In the genomic region with DNA sequence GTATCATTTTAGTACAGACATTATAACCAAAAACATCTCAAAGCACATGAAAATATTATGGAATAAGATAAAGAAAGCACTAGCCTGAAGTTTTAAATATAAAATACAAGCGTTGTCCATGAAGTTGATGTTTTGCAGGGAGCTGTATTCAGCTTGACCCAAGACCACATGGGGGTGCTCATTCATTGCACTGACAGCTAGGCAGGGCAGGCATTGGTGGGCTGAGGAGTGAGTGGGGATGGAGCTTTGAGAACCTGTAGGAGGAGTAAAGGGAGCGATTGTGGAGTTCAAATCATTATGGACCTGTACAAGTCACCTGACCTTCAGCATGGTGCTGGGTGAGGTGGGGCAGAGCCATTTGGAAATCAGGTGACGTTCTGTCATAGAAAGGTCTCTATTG, we compare ENCODE assay signal across 10 mouse cellular contexts. TPM values are rescaled to one million over a fixed set of nuclear protein-coding genes. Genes with fewer than 3 reads are reported as not detected.
A peak's percentile ranks its signal among the peaks of the same experiment; 100 is the strongest.
DNase-seq lines count a peak whose midpoint lies in the region; ATAC-seq and TF ChIP-seq lines count a peak whose summit lies in the region.
"Had no signal": no experiment of that assay in that cellular context is flagged by ENCODE, and none has a peak within 500 bp of the region (broad histone marks: within the 10 kb centered on the region; RNA-seq: fewer than 3 reads in every experiment).

No protein-coding gene starts in this region.

- peak; percentile 53 for TF ChIP-seq CTCF in Patski (IDR thresholded peaks at IDR 0.05)
- peak; percentile 80 for TF ChIP-seq CTCF in forebrain, postnatal 0 days (IDR thresholded peaks at IDR 0.05; ENCODE audit: low read depth)

- H3K4me2 ChIP-seq in forebrain, postnatal 0 days (ENCODE audit: low read depth), result peak overlapping the region; percentile 47
- no peak overlapping the region for H3K4me2 ChIP-seq in limb, embryonic 11.5 days (ENCODE audit: low read depth, severe bottlenecking)
- H3K4me2 ChIP-seq in neural tube, embryonic 11.5 days (ENCODE audit: low read depth), result peak overlapping the region; percentile 51

- POLR2A ChIA-PET in Patski (lab: Charles Lee), result no interaction called here

- H3K4me3 ChIP-seq in forebrain, postnatal 0 days (ENCODE audit: low read depth, low read length), result peak overlapping the region; percentile 35
- no peak overlapping the region for H3K4me3 ChIP-seq in limb, embryonic 11.5 days (ENCODE audit: low read depth, low read length)
- no peak overlapping the region for H3K4me3 ChIP-seq in neural tube, embryonic 11.5 days (ENCODE audit: low read depth, low read length)
- H3K4me3 ChIP-seq: erythroblast, embryonic 14.5 days had no signal

- no peaks in the 10 kb centered on the region; the same call in 1 of the 2 replicates for H3K4me1 ChIP-seq in forebrain, postnatal 0 days (ENCODE audit: insufficient read depth)
- H3K4me1 ChIP-seq in limb, embryonic 11.5 days (ENCODE audit: control insufficient read depth, insufficient read depth, low read length), result no peaks in the 10 kb centered on the region
- no peaks in the 10 kb centered on the region; the same call in 1 of the 2 replicates for H3K4me1 ChIP-seq in neural tube, embryonic 11.5 days (ENCODE audit: control insufficient read depth, insufficient read depth, low read length)

- peaks cover 33% of the 10 kb centered on the region for H3K27me3 ChIP-seq in Patski
- no peaks in the 10 kb centered on the region for H3K27me3 ChIP-seq in forebrain, postnatal 0 days (ENCODE audit: insufficient read depth, low read length)
- no peaks in the 10 kb centered on the region for H3K27me3 ChIP-seq in limb, embryonic 11.5 days (ENCODE audit: control insufficient read depth, insufficient read depth, low read length)
- no peaks in the 10 kb centered on the region for H3K27me3 ChIP-seq in neural tube, embryonic 11.5 days (ENCODE audit: control insufficient read depth, insufficient read depth, low read length)

- ATAC-seq in Patski, result no peak
- peak; percentile 93 for ATAC-seq in forebrain, postnatal 0 days
- ATAC-seq in limb, embryonic 11.5 days (ENCODE audit: insufficient number of reproducible peaks, low FRiP score, low TSS enrichment, low read depth), result peak; percentile 76
- ATAC-seq in neural tube, embryonic 11.5 days (ENCODE audit: insufficient read depth, low FRiP score, low TSS enrichment), result peak; percentile 67

- 23% methylated on average over 3 of the region's 3 CpGs for WGBS in forebrain, postnatal 0 days
- 24% methylated on average over 3 of the region's 3 CpGs for WGBS in limb, embryonic 11.5 days
- 27% methylated on average over 3 of the region's 3 CpGs for WGBS in neural tube, embryonic 11.5 days

- no peaks in the 10 kb centered on the region for H3K36me3 ChIP-seq in forebrain, postnatal 0 days (ENCODE audit: insufficient read depth)
- H3K36me3 ChIP-seq in limb, embryonic 11.5 days (ENCODE audit: control insufficient read depth, insufficient read depth, low read length), result no peaks in the 10 kb centered on the region
- no peaks in the 10 kb centered on the region for H3K36me3 ChIP-seq in neural tube, embryonic 11.5 days (ENCODE audit: control insufficient read depth, insufficient read depth, low read length)

- H3K9ac ChIP-seq in forebrain, postnatal 0 days, result 0 out of 2 replicates have a peak overlapping the region, but pooled peaks have one; percentile 7
- H3K9ac ChIP-seq in limb, embryonic 11.5 days (ENCODE audit: low read length), result no peak overlapping the region
- no peak overlapping the region for H3K9ac ChIP-seq in neural tube, embryonic 11.5 days (ENCODE audit: low read length)

- H3K27ac ChIP-seq in forebrain, postnatal 0 days (ENCODE audit: low read depth, low read length), result no peak overlapping the region
- H3K27ac ChIP-seq in limb, embryonic 11.5 days (replicated peaks; ENCODE audit: low read depth, low read length), result no peak overlapping the region
- no peak overlapping the region for H3K27ac ChIP-seq in neural tube, embryonic 11.5 days (ENCODE audit: low read depth, low read length)

- CTCF ChIA-PET in Patski (lab: Charles Lee), result interaction anchor here (0.9 kb wide), 1 partner anchor 9 kb away, joined by 3 read pairs; no protein-coding TSS in a partner anchor

- H3K9me3 ChIP-seq in forebrain, postnatal 0 days (ENCODE audit: low read length), result no peaks in the 10 kb centered on the region
- no peaks in the 10 kb centered on the region for H3K9me3 ChIP-seq in limb, embryonic 11.5 days (ENCODE audit: control insufficient read depth, low read length)
- no peaks in the 10 kb centered on the region for H3K9me3 ChIP-seq in neural tube, embryonic 11.5 days (ENCODE audit: control insufficient read depth, low read length)

- DNase-seq in cerebellum, postnatal 14 days, result peak; percentile 72 to 76
- DNase-seq in cerebellum, adult 11-12 months, result no peak
- no peak for DNase-seq in Patski (ENCODE audit: low read depth, low spot score)
- DNase-seq in forebrain, postnatal 0 days, result peak; percentile 73
- peak; percentile 59 for DNase-seq in limb, embryonic 11.5 days (ENCODE audit: low spot score)
- DNase-seq in neural tube, embryonic 11.5 days (ENCODE audit: low spot score), result peak; percentile 69
- DNase-seq in gastrocnemius, adult 8-10 months (ENCODE audit: low spot score in 2 of 2), result no peak
- no peak for DNase-seq in urinary bladder, postnatal 36 days (ENCODE audit: low spot score in 2 of 2)

- in situ Hi-C loops in Patski (cut with MboI; ENCODE audit: low pct_unique_long_range_greater_than_20kb), result no loop called here

RNA-seq across cellular contexts. Expression of gene Hs6st3, which starts 14.1 kb away (rescaled TPM):
- polyA plus RNA-seq in Patski (2021), result 1.0 TPM
- 21.7 and 23.4 TPM in 2 replicates for total RNA-seq in forebrain, postnatal 0 days (2014; rRNA removed)
- 1.3 and 2.4 TPM in 2 replicates for polyA plus RNA-seq in forebrain, postnatal 0 days (2015; fragmentation: Nextera tagmentation; extraction: Ambion mirVana)
- 0.17 TPM in 1 of 2 replicates, not detected in the other for polyA plus RNA-seq in limb, embryonic 11.5 days (2014; fragmentation: Nextera tagmentation; extraction: Ambion mirVana)
- 0.42 and 0.53 TPM in 2 replicates for polyA plus RNA-seq in neural tube, embryonic 11.5 days (2014; fragmentation: Nextera tagmentation; extraction: Ambion mirVana)
- under 1 TPM in 1 of 4 experiments, not detected in 3; 0.27 TPM for total RNA-seq in gastrocnemius, adult 8-10 months (2022)
- total RNA-seq: neutrophil, adult 5-6 weeks had no signal
- polyA plus RNA-seq: erythroblast, embryonic 14.5 days had no signal

RNA-seq across cellular contexts. Expression of gene Uggt2, which starts 24.8 kb away (rescaled TPM):
- 18.5 TPM for polyA plus RNA-seq in Patski (2021)
- total RNA-seq in forebrain, postnatal 0 days (2014; rRNA removed), result 20.3 and 22.0 TPM in 2 replicates
- 3.1 and 6.9 TPM in 2 replicates for polyA plus RNA-seq in forebrain, postnatal 0 days (2015; fragmentation: Nextera tagmentation; extraction: Ambion mirVana)
- 18.2 and 20.9 TPM in 2 replicates for polyA plus RNA-seq in limb, embryonic 11.5 days (2014; fragmentation: Nextera tagmentation; extraction: Ambion mirVana)
- 16.2 and 16.4 TPM in 2 replicates for polyA plus RNA-seq in neural tube, embryonic 11.5 days (2014; fragmentation: Nextera tagmentation; extraction: Ambion mirVana)
- total RNA-seq in gastrocnemius, adult 8-10 months (2022), result 1 to 10 TPM; 6.6 to 8.7 (median 7.8) TPM
- polyA plus RNA-seq: erythroblast, embryonic 14.5 days had no signal

Comparison
In these comparisons a context has a peak if more than half of its experiments do, and no peak if none do; other contexts are left out.
1. DNase-seq: peak in cerebellum, postnatal 14 days (2 of 2), forebrain, postnatal 0 days (single experiment), limb, embryonic 11.5 days (single experiment) and neural tube, embryonic 11.5 days (single experiment); none in cerebellum, adult 11-12 months (single experiment), Patski (single experiment), gastrocnemius, adult 8-10 months (0 of 2) and urinary bladder, postnatal 36 days (0 of 2).